Mouse (Mus musculus) embryonic facial prominence, embryonic 11.5 days (tissue): ENCODE data around the gene Pced1b. TPM values are rescaled to one million over a fixed set of nuclear protein-coding genes. Genes with fewer than 3 reads are reported as not detected.
"Not testable (repeated sequence)": the region's sequence is repeated elsewhere in the genome, so short reads cannot be mapped to it uniquely, and the experiment has no call there.

Experiments used
- ATAC-seq: fragments of 200-750 bp; cut with Nextera tagmentation; replicated peaks from 2 replicates; pipeline ENCODE4 v1.8.0; 2017; ENCODE audit warnings: low read depth; ENCODE audit not compliant: insufficient number of reproducible peaks, low FRiP score, low TSS enrichment
- DNase-seq: peaks from one replicate; pipeline ENCODE4 v3.0.0-alpha.2; 2015; ENCODE audit warnings: low spot score
- H3K27ac ChIP-seq: fragments of 300-500 bp; sonication (generic); replicated peaks from 2 replicates; pipeline ENCODE4 v1.5.1; 2014; ENCODE audit warnings: mild to moderate bottlenecking, low read depth, low read length, control low read depth
- H3K27me3 ChIP-seq: fragments of 300-500 bp; sonication (generic); 2 replicates; pipeline ENCODE4 v1.6.1; 2014; ENCODE audit warnings: mild to moderate bottlenecking, low read length, moderate library complexity, mixed read lengths; ENCODE audit not compliant: control insufficient read depth, insufficient read depth
- H3K36me3 ChIP-seq: fragments of 300-500 bp; sonication (generic); replicated peaks from 2 replicates; pipeline ENCODE4 v1.6.1; 2014; ENCODE audit warnings: low read depth, mild to moderate bottlenecking, low read length, moderate library complexity, mixed read lengths; ENCODE audit not compliant: control insufficient read depth, insufficient read depth
- H3K4me1 ChIP-seq: fragments of 300-500 bp; sonication (generic); 2 replicates; pipeline ENCODE4 v1.6.1; 2014; ENCODE audit warnings: low read length, mixed read lengths; ENCODE audit not compliant: control insufficient read depth, insufficient read depth
- H3K4me2 ChIP-seq: fragments of 300-500 bp; sonication (generic); 2 replicates; pipeline ENCODE4 v1.6.1; 2014; ENCODE audit warnings: low read depth, mild to moderate bottlenecking, control low read depth, low read length, moderate library complexity
- H3K4me3 ChIP-seq: fragments of 300-500 bp; sonication (generic); 2 replicates; pipeline ENCODE4 v1.5.1; 2014; ENCODE audit warnings: low read depth, low read length, control low read depth
- H3K9ac ChIP-seq: fragments of 300-500 bp; sonication (generic); replicated peaks from 2 replicates; pipeline ENCODE4 v1.6.1; 2014; ENCODE audit warnings: mild to moderate bottlenecking, control low read depth, low read length
- H3K9me3 ChIP-seq: fragments of 300-500 bp; sonication (generic); replicated peaks from 2 replicates; pipeline ENCODE4 v1.6.1; 2016; ENCODE audit warnings: mild to moderate bottlenecking, low read length, inconsistent platforms, mixed read lengths; ENCODE audit not compliant: control insufficient read depth
- WGBS: fragments of 180-500 bp; shearing (Covaris S2); extraction: QIAGEN DNeasy Blood & Tissue Kit; methylation state at CpG from one replicate; pipeline ENCODE4 v1.1.7; 2014; 5-methylcytosine and 5-hydroxymethylcytosine counted together
- polyA plus RNA-seq: library from polyadenylated mRNA; unstranded; fragments of >200 nt; fragmentation: Nextera tagmentation; extraction: Ambion mirVana; gene quantifications from 2 replicates; pipeline ENCODE4 v1.2.1, GENCODE M21; 2014

Pced1b gene
- polyA plus RNA-seq, 1 experiment from 2014 or later: 4.3 TPM

- DNase-seq: no peak
- Histone ChIP-seq H3K27ac (no peak overlapping the region), H3K4me2 (no peak overlapping the region), H3K4me3 (no peak overlapping the region), H3K36me3 (no peaks in the 10 kb centered on the region), H3K9ac (no peak overlapping the region), H3K9me3 (no peaks in the 10 kb centered on the region), H3K27me3 (no peaks in the 10 kb centered on the region), H3K4me1 (no peaks in the 10 kb centered on the region; the same call in 1 of the 2 replicates)
- ATAC-seq: no peak
- 66% methylated on average over 11 of the region's 12 CpGs for WGBS
Observed at GRCm38 (mm10) chr15:97379489-97380304, 132.8 kb downstream of the Pced1b start.

- Histone ChIP-seq H3K4me1 (no peaks in the 10 kb centered on the region; the same call in 1 of the 2 replicates), H3K36me3 (no peaks in the 10 kb centered on the region), H3K9ac (no peak overlapping the region), H3K9me3 (no peaks in the 10 kb centered on the region), H3K27ac (no peak overlapping the region), H3K27me3 (no peaks in the 10 kb centered on the region), H3K4me3 (no peak overlapping the region), H3K4me2 (no peak overlapping the region)
- ATAC-seq (no peak), DNase-seq (no peak)
- 76% methylated on average over 3 of the region's 3 CpGs for WGBS
Observed at GRCm38 (mm10) chr15:97382567-97382966, 135.7 kb downstream of the Pced1b start.

- no peak overlapping the region for H3K27ac ChIP-seq
- no peaks in the 10 kb centered on the region for H3K9me3 ChIP-seq
- no peak overlapping the region for H3K4me3 ChIP-seq
- no peaks in the 10 kb centered on the region for H3K27me3 ChIP-seq
- ATAC-seq: no peak
- no peak overlapping the region for H3K9ac ChIP-seq
- 58% methylated on average over 14 of the region's 14 CpGs for WGBS
- H3K4me1 ChIP-seq: no peaks in the 10 kb centered on the region; the same call in 1 of the 2 replicates
- H3K4me2 ChIP-seq: no peak overlapping the region
- H3K36me3 ChIP-seq: no peaks in the 10 kb centered on the region
- peak; percentile 32 for DNase-seq
Observed at GRCm38 (mm10) chr15:97383523-97384141, 136.7 kb downstream of the Pced1b start.

GRCm38 (mm10) chr15:97384170-97385018 lies 137.5 kb downstream of the Pced1b start:
- H3K9me3 ChIP-seq: no peaks in the 10 kb centered on the region
- DNase-seq (no peak), ATAC-seq (no peak)
- no peak overlapping the region for H3K9ac ChIP-seq
- no peak overlapping the region for H3K4me2 ChIP-seq
- WGBS: 92% methylated on average over 28 of the region's 28 CpGs
- H3K27me3 ChIP-seq: no peaks in the 10 kb centered on the region
- H3K4me3 ChIP-seq: no peak overlapping the region
- no peak overlapping the region for H3K27ac ChIP-seq
- no peaks in the 10 kb centered on the region; the same call in 1 of the 2 replicates for H3K4me1 ChIP-seq
- no peaks in the 10 kb centered on the region for H3K36me3 ChIP-seq

- not testable (repeated sequence) for H3K4me3 ChIP-seq, H3K27ac ChIP-seq, H3K4me1 ChIP-seq, H3K9me3 ChIP-seq, ATAC-seq, H3K27me3 ChIP-seq, H3K36me3 ChIP-seq, H3K4me2 ChIP-seq, H3K9ac ChIP-seq, DNase-seq
- 92% methylated on average over 10 of the region's 10 CpGs for WGBS
Observed at GRCm38 (mm10) chr15:97385174-97385573, 138.3 kb downstream of the Pced1b start.

GRCm38 (mm10) chr15:97387793-97388192 lies 140.9 kb downstream of the Pced1b start:
- Histone ChIP-seq H3K36me3 (no peaks in the 10 kb centered on the region), H3K27me3 (no peaks in the 10 kb centered on the region), H3K4me3 (no peak overlapping the region), H3K4me2 (no peak overlapping the region), H3K27ac (no peak overlapping the region), H3K4me1 (no peaks in the 10 kb centered on the region; the same call in 1 of the 2 replicates), H3K9ac (no peak overlapping the region), H3K9me3 (no peaks in the 10 kb centered on the region)
- ATAC-seq (no peak), DNase-seq (no peak)
- 94% methylated on average over 6 of the region's 6 CpGs for WGBS

- Histone ChIP-seq H3K9me3 (no peaks in the 10 kb centered on the region), H3K27me3 (no peaks in the 10 kb centered on the region), H3K4me1 (no peaks in the 10 kb centered on the region), H3K27ac (no peak overlapping the region), H3K4me3 (no peak overlapping the region), H3K4me2 (no peak overlapping the region), H3K9ac (no peak overlapping the region), H3K36me3 (no peaks in the 10 kb centered on the region)
- DNase-seq (no peak), ATAC-seq (no peak)
- 86% methylated on average over 4 of the region's 4 CpGs for WGBS
Observed at GRCm38 (mm10) chr15:97389577-97389976, 142.7 kb downstream of the Pced1b start.
